Mouse (Mus musculus): ENCODE results near the gene Rpl36.

GRCm38 (mm10) chr17:56587773-56588172, 25.4 kb upstream of the Rpl36 start:
- TF ChIP-seq EP300 (IDR thresholded peaks at IDR 0.05; ENCODE audit: low read depth in 1 of 2, low read length in 2 of 2) (no peak), TBP (IDR thresholded peaks at IDR 0.05; ENCODE audit: low read depth, low read length) (no peak), TAL1 (IDR thresholded peaks at IDR 0.05; ENCODE audit: low read length) (no peak), ZNF384 (IDR thresholded peaks at IDR 0.05; ENCODE audit: low read depth, low read length) (no peak), CTCF (IDR thresholded peaks at IDR 0.05 in 2 of 3, conservative IDR thresholded peaks at IDR 0.05 in 1 of 3; ENCODE audit: control insufficient read depth in 1 of 3, insufficient read depth in 1 of 3, low read depth in 2 of 3, low read length in 3 of 3, poor library complexity in 1 of 3, severe bottlenecking in 1 of 3) (no peak), ZKSCAN1 (IDR thresholded peaks at IDR 0.05; ENCODE audit: low read depth, low read length) (no peak), POLR2AphosphoS5 (IDR thresholded peaks at IDR 0.05; ENCODE audit: borderline replicate concordance, low read depth, low read length) (no peak), MYC (IDR thresholded peaks at IDR 0.05; ENCODE audit: low read depth, low read length) (no peak), GATA1 (IDR thresholded peaks at IDR 0.05; ENCODE audit: low read depth, low read length) (no peak), CHD2 (IDR thresholded peaks at IDR 0.05; ENCODE audit: low read length) (no peak), JUND (IDR thresholded peaks at IDR 0.05; ENCODE audit: low read depth, low read length) (no peak), E2F4 (IDR thresholded peaks at IDR 0.05; ENCODE audit: borderline replicate concordance, low read depth, low read length) (no peak), USF1 (IDR thresholded peaks at IDR 0.05; ENCODE audit: low read depth, low read length) (no peak)

Measured in MEL (cell line).